Mouse (Mus musculus): ENCODE results near the gene Dars2.

- TF ChIP-seq POLR2A (IDR thresholded peaks at IDR 0.05; ENCODE audit: insufficient read depth, low read depth, low read length) (no peak), CTCF (IDR thresholded peaks at IDR 0.05; ENCODE audit: insufficient read depth, low read depth, low read length) (no peak)
These were observed 36.5 kb downstream of the Dars2 start for GRCm38 (mm10) chr1:161033856-161034434.
